Mouse (Mus musculus): ENCODE measurements around the gene Myh9. TPM values are rescaled to one million over a fixed set of nuclear protein-coding genes. Genes with fewer than 3 reads are reported as not detected.

Gene Myh9
- 24.6 and 27.6 TPM in 2 replicates for polyA plus RNA-seq (2016; fragmentation: Nextera tagmentation; extraction: Ambion mirVana)

- WGBS, result under 1% methylated on average over 46 of the region's 46 CpGs
- Histone ChIP-seq H3K4me2 (peak within 1 kb of the TSS; percentile 94), H3K4me1 (peaks cover 37% of the 10 kb centered on the region), H3K9me3 (no peaks in the 10 kb centered on the region), H3K27me3 (no peaks in the 10 kb centered on the region), H3K4me3 (replicated peaks) (peak within 1 kb of the TSS; percentile 85), H3K27ac (peak within 1 kb of the TSS; percentile 80), H3K9ac (peak within 1 kb of the TSS; percentile 68), H3K36me3 (replicated peaks) (no peaks in the 10 kb centered on the region)
- ATAC-seq (ENCODE audit: low FRiP score), result peak; percentile 97
Observed at GRCm38 (mm10) chr15:77842047-77842843, at the start of gene Myh9. Myh9 (minus strand) TSS chr15:77842175.

GRCm38 (mm10) chr15:77891766-77892165 is 49.8 kb upstream of the Myh9 start:
- Histone ChIP-seq H3K4me2 (no peak overlapping the region), H3K27me3 (no peaks in the 10 kb centered on the region), H3K9ac (no peak overlapping the region), H3K36me3 (replicated peaks) (no peaks in the 10 kb centered on the region), H3K27ac (no peak overlapping the region), H3K4me3 (replicated peaks) (no peak overlapping the region), H3K4me1 (no peaks in the 10 kb centered on the region; the same call in 1 of the 2 replicates), H3K9me3 (no peaks in the 10 kb centered on the region)
- 85% methylated on average over 8 of the region's 8 CpGs for WGBS
- no peak for ATAC-seq (ENCODE audit: low FRiP score)

GRCm38 (mm10) chr15:77889761-77890422 is 47.9 kb upstream of the Myh9 start:
- ATAC-seq (ENCODE audit: low FRiP score), result no peak
- WGBS, result 52% methylated on average over 4 of the region's 4 CpGs
- Histone ChIP-seq H3K9ac (no peak overlapping the region), H3K4me2 (no peak overlapping the region), H3K36me3 (replicated peaks) (no peaks in the 10 kb centered on the region), H3K4me3 (replicated peaks) (no peak overlapping the region), H3K27ac (no peak overlapping the region), H3K9me3 (no peaks in the 10 kb centered on the region), H3K4me1 (no peaks in the 10 kb centered on the region; the same call in 1 of the 2 replicates), H3K27me3 (no peaks in the 10 kb centered on the region)

- no peaks in the 10 kb centered on the region for H3K9me3 ChIP-seq
- H3K27ac ChIP-seq, result no peak overlapping the region
- H3K4me3 ChIP-seq (replicated peaks), result no peak overlapping the region
- H3K4me1 ChIP-seq, result no peaks in the 10 kb centered on the region
- ATAC-seq (ENCODE audit: low FRiP score), result no peak
- no peak overlapping the region for H3K4me2 ChIP-seq
- H3K9ac ChIP-seq, result no peak overlapping the region
- 63% methylated on average over 7 of the region's 7 CpGs for WGBS
- no peaks in the 10 kb centered on the region for H3K36me3 ChIP-seq (replicated peaks)
- no peaks in the 10 kb centered on the region for H3K27me3 ChIP-seq
Observed at GRCm38 (mm10) chr15:77888286-77888685, 46.3 kb upstream of the Myh9 start.

- Histone ChIP-seq H3K36me3 (replicated peaks) (no peaks in the 10 kb centered on the region), H3K9ac (no peak overlapping the region), H3K4me2 (no peak overlapping the region), H3K9me3 (no peaks in the 10 kb centered on the region), H3K4me3 (replicated peaks) (no peak overlapping the region), H3K4me1 (0 out of 2 replicates have a peak, but pooled peaks cover 2% of the 10 kb centered on the region), H3K27ac (no peak overlapping the region), H3K27me3 (no peaks in the 10 kb centered on the region)
- WGBS, result 65% methylated on average over 1 of the region's 1 CpGs
- no peak for ATAC-seq (ENCODE audit: low FRiP score)
Observed at GRCm38 (mm10) chr15:77887093-77887488, 45.1 kb upstream of the Myh9 start.

- no peak overlapping the region for H3K4me2 ChIP-seq
- H3K4me3 ChIP-seq (replicated peaks), result no peak overlapping the region
- no peak overlapping the region for H3K9ac ChIP-seq
- no peak overlapping the region for H3K27ac ChIP-seq
- 0 out of 2 replicates have a peak, but pooled peaks cover 2% of the 10 kb centered on the region for H3K4me1 ChIP-seq
- no peaks in the 10 kb centered on the region for H3K27me3 ChIP-seq
- no peak for ATAC-seq (ENCODE audit: low FRiP score)
- WGBS, result 77% methylated on average over 5 of the region's 5 CpGs
- no peaks in the 10 kb centered on the region for H3K36me3 ChIP-seq (replicated peaks)
- no peaks in the 10 kb centered on the region for H3K9me3 ChIP-seq
Observed at GRCm38 (mm10) chr15:77886369-77887092, 44.6 kb upstream of the Myh9 start.

- H3K4me1 ChIP-seq, result 0 out of 2 replicates have a peak, but pooled peaks cover 2% of the 10 kb centered on the region
- 86% methylated on average over 4 of the region's 4 CpGs for WGBS
- H3K4me2 ChIP-seq, result no peak overlapping the region
- no peaks in the 10 kb centered on the region for H3K36me3 ChIP-seq (replicated peaks)
- no peak for ATAC-seq (ENCODE audit: low FRiP score)
- H3K9me3 ChIP-seq, result no peaks in the 10 kb centered on the region
- no peak overlapping the region for H3K9ac ChIP-seq
- H3K27ac ChIP-seq, result no peak overlapping the region
- no peaks in the 10 kb centered on the region for H3K27me3 ChIP-seq
- no peak overlapping the region for H3K4me3 ChIP-seq (replicated peaks)
Observed at GRCm38 (mm10) chr15:77885945-77886344, 44.0 kb upstream of the Myh9 start.

GRCm38 (mm10) chr15:77885159-77885558 is 43.2 kb upstream of the Myh9 start:
- ATAC-seq (ENCODE audit: low FRiP score), result no peak
- H3K4me2 ChIP-seq, result no peak overlapping the region
- H3K4me1 ChIP-seq, result 0 out of 2 replicates have a peak, but pooled peaks cover 2% of the 10 kb centered on the region
- H3K36me3 ChIP-seq (replicated peaks), result no peaks in the 10 kb centered on the region
- no peak overlapping the region for H3K27ac ChIP-seq
- no peaks in the 10 kb centered on the region for H3K9me3 ChIP-seq
- 93% methylated on average over 6 of the region's 6 CpGs for WGBS
- H3K9ac ChIP-seq, result no peak overlapping the region
- H3K4me3 ChIP-seq (replicated peaks), result no peak overlapping the region
- H3K27me3 ChIP-seq, result no peaks in the 10 kb centered on the region

- Histone ChIP-seq H3K9ac (no peak overlapping the region), H3K4me1 (0 out of 2 replicates have a peak, but pooled peaks cover 2% of the 10 kb centered on the region), H3K9me3 (no peaks in the 10 kb centered on the region), H3K4me3 (replicated peaks) (no peak overlapping the region), H3K36me3 (replicated peaks) (no peaks in the 10 kb centered on the region), H3K27me3 (no peaks in the 10 kb centered on the region), H3K4me2 (no peak overlapping the region), H3K27ac (no peak overlapping the region)
- 68% methylated on average over 4 of the region's 4 CpGs for WGBS
- ATAC-seq (ENCODE audit: low FRiP score), result no peak
Observed at GRCm38 (mm10) chr15:77883697-77884010, 41.7 kb upstream of the Myh9 start.

- no peak overlapping the region for H3K4me2 ChIP-seq
- WGBS, result 18% methylated on average over 14 of the region's 17 CpGs
- no peak overlapping the region for H3K27ac ChIP-seq
- no peaks in the 10 kb centered on the region for H3K36me3 ChIP-seq (replicated peaks)
- 0 out of 2 replicates have a peak, but pooled peaks cover 2% of the 10 kb centered on the region for H3K4me1 ChIP-seq
- H3K4me3 ChIP-seq (replicated peaks), result no peak overlapping the region
- H3K9me3 ChIP-seq, result no peaks in the 10 kb centered on the region
- no peak for ATAC-seq (ENCODE audit: low FRiP score)
- no peaks in the 10 kb centered on the region for H3K27me3 ChIP-seq
- H3K9ac ChIP-seq, result no peak overlapping the region
Observed at GRCm38 (mm10) chr15:77882797-77883696, 41.1 kb upstream of the Myh9 start.

- Histone ChIP-seq H3K27ac (no peak overlapping the region), H3K4me2 (no peak overlapping the region), H3K4me1 (0 out of 2 replicates have a peak, but pooled peaks cover 2% of the 10 kb centered on the region), H3K9me3 (no peaks in the 10 kb centered on the region), H3K36me3 (replicated peaks) (no peaks in the 10 kb centered on the region), H3K9ac (no peak overlapping the region), H3K27me3 (no peaks in the 10 kb centered on the region), H3K4me3 (replicated peaks) (no peak overlapping the region)
- whole genome bisulfite sequencing, result 64% methylated on average over 6 of the region's 6 CpGs
- ATAC-seq (ENCODE audit: low FRiP score), result no peak
Observed at GRCm38 (mm10) chr15:77882297-77882696, 40.3 kb upstream of the Myh9 start.

Data from forebrain, embryonic 12.5 days (tissue).